Mouse (Mus musculus): ENCODE results near the gene Slc30a1. TPM values are rescaled to one million over a fixed set of nuclear protein-coding genes. Genes with fewer than 3 reads are reported as not detected.

Gene Slc30a1
- polyA plus RNA-seq, 1 experiment from 2014 or later, result 2.1 TPM

DNA sequence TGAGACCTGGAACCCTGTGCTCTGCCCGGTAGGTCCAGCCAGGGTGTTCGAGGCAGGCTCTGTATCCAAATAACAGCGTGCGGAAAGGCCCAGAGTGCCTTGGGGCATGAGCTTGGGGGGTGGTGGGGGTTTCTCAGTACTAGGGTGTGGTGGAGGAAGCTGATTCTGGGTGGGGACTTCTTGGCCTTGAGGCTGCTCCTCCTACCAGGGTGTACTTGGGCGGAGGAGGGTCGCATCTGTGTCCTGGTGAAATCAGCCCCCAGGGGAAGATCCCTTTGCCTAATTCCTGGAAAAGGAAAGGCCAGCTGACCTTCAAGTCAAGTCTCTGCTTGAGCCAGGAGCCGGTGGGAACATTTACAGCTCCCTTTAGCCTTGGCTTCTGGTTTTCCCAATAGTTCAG is 39.7 kb downstream of the Slc30a1 start:
- H3K27ac ChIP-seq (ENCODE audit: low read depth, low read length), result no peak overlapping the region
- ATAC-seq (ENCODE audit: low read depth), result no peak
- 84% methylated on average over 7 of the region's 7 CpGs for WGBS
- H3K9me3 ChIP-seq (ENCODE audit: control insufficient read depth, low read length), result no peaks in the 10 kb centered on the region
- H3K4me2 ChIP-seq (ENCODE audit: low read depth, low read length), result no peak overlapping the region
- no peaks in the 10 kb centered on the region for H3K36me3 ChIP-seq (ENCODE audit: control insufficient read depth, insufficient read depth, low read length)
- no peaks in the 10 kb centered on the region for H3K27me3 ChIP-seq (ENCODE audit: control insufficient read depth, insufficient read depth, low read length)
- H3K4me3 ChIP-seq (ENCODE audit: low read depth, low read length), result no peak overlapping the region
- H3K9ac ChIP-seq (replicated peaks; ENCODE audit: low read depth, low read length), result no peak overlapping the region
- no peaks in the 10 kb centered on the region for H3K4me1 ChIP-seq (ENCODE audit: control insufficient read depth, insufficient read depth, low read length)

DNA sequence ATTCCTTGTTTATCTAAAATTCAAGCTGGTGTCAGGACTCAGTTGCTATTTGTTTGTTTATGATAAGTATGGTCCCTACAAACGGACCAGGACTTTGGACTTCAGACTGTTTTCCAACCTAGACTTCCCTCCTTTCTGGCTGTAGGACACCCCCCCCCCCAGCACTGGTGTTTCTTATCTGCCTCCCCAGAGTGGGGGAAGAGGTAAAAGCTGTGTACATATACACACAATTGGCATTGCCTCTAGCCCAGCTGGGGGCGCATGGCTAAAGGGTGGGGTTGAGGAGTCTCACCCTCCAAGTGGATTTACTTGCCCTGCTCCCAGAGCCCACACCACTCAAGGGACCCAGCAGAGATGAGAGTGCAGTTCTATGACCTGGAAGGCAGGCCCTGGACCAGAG is 40.3 kb downstream of the Slc30a1 start:
- Histone ChIP-seq H3K4me3 (ENCODE audit: low read depth, low read length) (no peak overlapping the region), H3K4me1 (ENCODE audit: control insufficient read depth, insufficient read depth, low read length) (no peaks in the 10 kb centered on the region), H3K4me2 (ENCODE audit: low read depth, low read length) (no peak overlapping the region), H3K9ac (replicated peaks; ENCODE audit: low read depth, low read length) (no peak overlapping the region), H3K36me3 (ENCODE audit: control insufficient read depth, insufficient read depth, low read length) (no peaks in the 10 kb centered on the region), H3K27me3 (ENCODE audit: control insufficient read depth, insufficient read depth, low read length) (no peaks in the 10 kb centered on the region), H3K27ac (ENCODE audit: low read depth, low read length) (no peak overlapping the region), H3K9me3 (ENCODE audit: control insufficient read depth, low read length) (no peaks in the 10 kb centered on the region)
- WGBS, result 89% methylated on average over 2 of the region's 2 CpGs
- ATAC-seq (ENCODE audit: low read depth), result no peak

GRCm38 (mm10) chr1:191947796-191948195 is 41.2 kb downstream of the Slc30a1 start:
- no peak overlapping the region for H3K4me3 ChIP-seq (ENCODE audit: low read depth, low read length)
- no peaks in the 10 kb centered on the region for H3K9me3 ChIP-seq (ENCODE audit: control insufficient read depth, low read length)
- H3K9ac ChIP-seq (replicated peaks; ENCODE audit: low read depth, low read length), result no peak overlapping the region
- ATAC-seq (ENCODE audit: low read depth), result no peak
- H3K27me3 ChIP-seq (ENCODE audit: control insufficient read depth, insufficient read depth, low read length), result no peaks in the 10 kb centered on the region
- H3K27ac ChIP-seq (ENCODE audit: low read depth, low read length), result no peak overlapping the region
- 80% methylated on average over 8 of the region's 8 CpGs for WGBS
- no peaks in the 10 kb centered on the region for H3K36me3 ChIP-seq (ENCODE audit: control insufficient read depth, insufficient read depth, low read length)
- no peaks in the 10 kb centered on the region for H3K4me1 ChIP-seq (ENCODE audit: control insufficient read depth, insufficient read depth, low read length)
- no peak overlapping the region for H3K4me2 ChIP-seq (ENCODE audit: low read depth, low read length)

- Histone ChIP-seq H3K4me2 (ENCODE audit: low read depth, low read length) (no peak overlapping the region), H3K27ac (ENCODE audit: low read depth, low read length) (no peak overlapping the region), H3K9me3 (ENCODE audit: control insufficient read depth, low read length) (no peaks in the 10 kb centered on the region), H3K9ac (replicated peaks; ENCODE audit: low read depth, low read length) (no peak overlapping the region), H3K4me1 (ENCODE audit: control insufficient read depth, insufficient read depth, low read length) (no peaks in the 10 kb centered on the region), H3K27me3 (ENCODE audit: control insufficient read depth, insufficient read depth, low read length) (no peaks in the 10 kb centered on the region), H3K4me3 (ENCODE audit: low read depth, low read length) (no peak overlapping the region), H3K36me3 (ENCODE audit: control insufficient read depth, insufficient read depth, low read length) (no peaks in the 10 kb centered on the region)
- 80% methylated on average over 8 of the region's 8 CpGs for whole genome bisulfite sequencing
- ATAC-seq (ENCODE audit: low read depth), result no peak
Measured at GRCm38 (mm10) chr1:191948600-191948999, 42.0 kb downstream of the Slc30a1 start.

- no peak overlapping the region for H3K4me3 ChIP-seq (ENCODE audit: low read depth, low read length)
- no peak for ATAC-seq (ENCODE audit: low read depth)
- no peak overlapping the region for H3K9ac ChIP-seq (replicated peaks; ENCODE audit: low read depth, low read length)
- H3K4me1 ChIP-seq (ENCODE audit: control insufficient read depth, insufficient read depth, low read length), result no peaks in the 10 kb centered on the region
- H3K4me2 ChIP-seq (ENCODE audit: low read depth, low read length), result no peak overlapping the region
- H3K27me3 ChIP-seq (ENCODE audit: control insufficient read depth, insufficient read depth, low read length), result no peaks in the 10 kb centered on the region
- H3K27ac ChIP-seq (ENCODE audit: low read depth, low read length), result no peak overlapping the region
- H3K36me3 ChIP-seq (ENCODE audit: control insufficient read depth, insufficient read depth, low read length), result no peaks in the 10 kb centered on the region
- H3K9me3 ChIP-seq (ENCODE audit: control insufficient read depth, low read length), result no peaks in the 10 kb centered on the region
- WGBS, result 63% methylated on average over 2 of the region's 2 CpGs
Measured at GRCm38 (mm10) chr1:191950611-191951010, 44.0 kb downstream of the Slc30a1 start.

- H3K4me3 ChIP-seq (ENCODE audit: low read depth, low read length), result no peak overlapping the region
- no peak overlapping the region for H3K4me2 ChIP-seq (ENCODE audit: low read depth, low read length)
- WGBS, result 83% methylated on average over 11 of the region's 11 CpGs
Measured at GRCm38 (mm10) chr1:191952733-191953335, 46.3 kb downstream of the Slc30a1 start.

GRCm38 (mm10) chr1:191955101-191955500 is 48.5 kb downstream of the Slc30a1 start:
- Histone ChIP-seq H3K27ac (ENCODE audit: low read depth, low read length) (no peak overlapping the region), H3K4me3 (ENCODE audit: low read depth, low read length) (no peak overlapping the region), H3K9me3 (ENCODE audit: control insufficient read depth, low read length) (no peaks in the 10 kb centered on the region), H3K4me2 (ENCODE audit: low read depth, low read length) (no peak overlapping the region), H3K36me3 (ENCODE audit: control insufficient read depth, insufficient read depth, low read length) (no peaks in the 10 kb centered on the region), H3K4me1 (ENCODE audit: control insufficient read depth, insufficient read depth, low read length) (no peaks in the 10 kb centered on the region), H3K27me3 (ENCODE audit: control insufficient read depth, insufficient read depth, low read length) (no peaks in the 10 kb centered on the region), H3K9ac (replicated peaks; ENCODE audit: low read depth, low read length) (no peak overlapping the region)
- ATAC-seq (ENCODE audit: low read depth), result no peak
- WGBS, result 69% methylated on average over 3 of the region's 3 CpGs

More at GRCm38 (mm10) chr1:191952733-191953335, 46.3 kb downstream of the Slc30a1 start:
- Histone ChIP-seq H3K36me3 (ENCODE audit: control insufficient read depth, insufficient read depth, low read length) (no peaks in the 10 kb centered on the region), H3K9ac (replicated peaks; ENCODE audit: low read depth, low read length) (no peak overlapping the region), H3K9me3 (ENCODE audit: control insufficient read depth, low read length) (no peaks in the 10 kb centered on the region), H3K4me1 (ENCODE audit: control insufficient read depth, insufficient read depth, low read length) (no peaks in the 10 kb centered on the region), H3K27me3 (ENCODE audit: control insufficient read depth, insufficient read depth, low read length) (no peaks in the 10 kb centered on the region), H3K27ac (ENCODE audit: low read depth, low read length) (no peak overlapping the region)
- no peak for ATAC-seq (ENCODE audit: low read depth)

GRCm38 (mm10) chr1:191956261-191956660 is 49.7 kb downstream of the Slc30a1 start:
- H3K4me2 ChIP-seq (ENCODE audit: low read depth, low read length), result no peak overlapping the region
- ATAC-seq (ENCODE audit: low read depth), result no peak
- no peaks in the 10 kb centered on the region for H3K27me3 ChIP-seq (ENCODE audit: control insufficient read depth, insufficient read depth, low read length)
- H3K27ac ChIP-seq (ENCODE audit: low read depth, low read length), result no peak overlapping the region
- H3K4me1 ChIP-seq (ENCODE audit: control insufficient read depth, insufficient read depth, low read length), result no peaks in the 10 kb centered on the region
- H3K9ac ChIP-seq (replicated peaks; ENCODE audit: low read depth, low read length), result no peak overlapping the region
- WGBS, result 83% methylated on average over 3 of the region's 3 CpGs
- H3K4me3 ChIP-seq (ENCODE audit: low read depth, low read length), result no peak overlapping the region
- no peaks in the 10 kb centered on the region for H3K9me3 ChIP-seq (ENCODE audit: control insufficient read depth, low read length)
- no peaks in the 10 kb centered on the region for H3K36me3 ChIP-seq (ENCODE audit: control insufficient read depth, insufficient read depth, low read length)

DNA sequence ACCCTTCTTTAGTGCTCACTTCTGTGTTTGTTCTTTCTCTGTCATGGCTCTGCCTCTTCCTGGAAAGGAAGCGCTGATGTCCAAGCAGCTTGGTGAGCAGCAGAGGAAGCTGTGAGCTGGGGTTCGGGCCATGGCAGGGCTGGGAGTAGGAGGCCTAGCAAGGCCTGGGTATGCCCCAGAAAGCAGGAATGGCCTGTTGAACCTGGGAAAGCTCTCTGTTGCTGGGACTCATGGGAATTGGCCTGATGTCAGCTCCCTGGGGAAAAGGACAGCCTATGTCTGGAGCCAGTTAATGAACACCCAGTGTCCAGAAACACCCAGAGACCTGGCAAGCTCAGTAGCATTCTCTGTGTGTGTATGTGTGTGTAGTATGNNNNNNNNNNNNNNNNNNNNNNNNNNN is 50.3 kb downstream of the Slc30a1 start:
- no peak overlapping the region for H3K9ac ChIP-seq (replicated peaks; ENCODE audit: low read depth, low read length)
- H3K9me3 ChIP-seq (ENCODE audit: control insufficient read depth, low read length), result no peaks in the 10 kb centered on the region
- no peak overlapping the region for H3K4me3 ChIP-seq (ENCODE audit: low read depth, low read length)
- 88% methylated on average over 2 of the region's 2 CpGs for WGBS
- no peaks in the 10 kb centered on the region for H3K27me3 ChIP-seq (ENCODE audit: control insufficient read depth, insufficient read depth, low read length)
- H3K27ac ChIP-seq (ENCODE audit: low read depth, low read length), result no peak overlapping the region
- no peak overlapping the region for H3K4me2 ChIP-seq (ENCODE audit: low read depth, low read length)
- no peak for ATAC-seq (ENCODE audit: low read depth)
- no peaks in the 10 kb centered on the region for H3K4me1 ChIP-seq (ENCODE audit: control insufficient read depth, insufficient read depth, low read length)
- no peaks in the 10 kb centered on the region for H3K36me3 ChIP-seq (ENCODE audit: control insufficient read depth, insufficient read depth, low read length)

Data from neural tube, embryonic 14.5 days (tissue).